Mouse (Mus musculus) lung, postnatal 0 days (tissue): ENCODE results near the gene Tulp2.

Experiments
- CTCF ChIP-seq: IDR thresholded peaks from 2 replicates; pipeline ENCODE4 v1.5.1; 2016; ENCODE audit warnings: antibody characterized with exemption, mild to moderate bottlenecking
- EP300 ChIP-seq: IDR thresholded peaks from 2 replicates; pipeline ENCODE4 v1.6.1; 2016; ENCODE audit warnings: antibody characterized with exemption, mild to moderate bottlenecking, control low read depth

DNA sequence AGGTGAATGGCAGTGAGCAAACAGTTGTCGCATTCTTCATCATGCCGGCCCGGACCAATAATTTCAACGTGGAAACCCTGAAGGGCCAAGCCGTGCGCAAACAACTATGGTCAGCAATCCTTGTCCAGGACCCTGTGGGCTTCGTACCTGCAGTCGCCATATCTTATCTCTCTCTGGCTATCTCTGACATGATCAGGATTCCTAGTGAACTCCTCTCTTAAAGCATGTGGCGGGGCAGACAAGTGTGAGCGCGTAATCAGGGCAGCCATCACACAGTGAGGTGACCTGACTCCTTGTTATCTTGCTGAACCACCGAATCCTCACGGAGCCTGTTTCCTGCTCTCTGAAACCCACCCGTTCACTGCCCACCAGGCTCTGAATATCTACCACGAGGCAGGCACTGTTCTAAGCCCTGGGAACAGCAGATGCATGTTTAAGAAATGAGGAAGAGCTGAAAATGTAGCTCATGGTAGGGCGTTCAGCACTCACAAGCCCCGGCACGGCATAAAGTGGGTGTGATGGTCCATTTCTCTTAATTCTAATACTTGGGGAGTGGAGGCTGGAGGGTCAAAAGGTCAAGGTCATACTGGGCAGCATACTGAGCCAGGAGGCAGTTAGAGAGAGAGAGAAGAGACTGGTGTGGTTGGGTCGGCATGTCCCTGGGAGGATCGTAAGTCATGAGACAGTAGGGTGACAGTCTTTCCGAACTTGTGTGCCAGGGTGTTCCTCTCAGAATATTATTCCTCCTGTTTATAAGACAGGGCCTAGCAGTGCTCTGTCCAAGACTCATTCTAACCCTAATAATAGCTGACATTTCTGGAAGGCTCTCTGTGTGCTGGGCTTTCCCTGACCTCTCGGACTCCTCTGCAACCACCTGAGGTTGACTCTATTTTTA lies 37.9 kb upstream of the Tulp2 start:
- TF ChIP-seq CTCF, result no peak
- no peak for TF ChIP-seq EP300
